Mouse (Mus musculus) bone marrow, adult 2 months (tissue): ENCODE data around the gene Pdxp.

Experiments used
- CTCF ChIP-seq: fragments of 200-500 bp; IDR thresholded peaks from 2 replicates; pipeline ENCODE4 v1.5.1; 2011; ENCODE audit warnings: low read length, control low read depth; ENCODE audit not compliant: control insufficient read depth, insufficient read depth
- POLR2A ChIP-seq: fragments of 200-500 bp; IDR thresholded peaks from 2 replicates; pipeline ENCODE4 v1.6.1; 2011; ENCODE audit warnings: low read depth, mild to moderate bottlenecking, control low read depth, low read length, borderline replicate concordance; ENCODE audit not compliant: control insufficient read depth

GRCm38 (mm10) chr15:78948152-78948725 lies 34.5 kb downstream of the Pdxp start:
- TF ChIP-seq CTCF: no peak
- TF ChIP-seq POLR2A: no peak
